In the genomic region with DNA sequence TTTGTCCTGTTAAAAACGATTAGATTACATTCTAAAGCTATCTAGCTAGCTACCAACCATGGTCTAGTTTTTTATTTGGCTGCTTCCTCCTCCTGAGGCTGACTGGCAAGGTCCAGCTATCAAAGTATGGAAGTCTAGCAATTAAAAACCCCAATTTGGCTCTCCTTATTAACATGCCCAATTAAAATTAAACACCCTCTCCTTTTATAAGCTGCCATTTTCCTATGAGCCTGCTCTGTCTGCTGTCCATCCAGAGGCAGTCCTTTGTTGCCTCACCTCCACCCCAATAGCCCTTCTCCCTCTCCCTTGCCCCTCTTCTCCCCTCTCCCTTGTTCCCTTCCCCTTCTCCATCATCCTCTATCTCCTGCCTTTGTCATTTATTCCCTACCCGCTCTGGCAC, we compare ENCODE assay signal across 20 mouse cellular contexts.
DNase-seq lines count a peak whose midpoint lies in the region; ATAC-seq and TF ChIP-seq lines count a peak whose summit lies in the region.
"Had no signal": no experiment of that assay in that cellular context is flagged by ENCODE, and none has a peak within 500 bp of the region (broad histone marks: within the 10 kb centered on the region; RNA-seq: fewer than 3 reads in every experiment).

No protein-coding gene starts in this region.

- H3K27me3 ChIP-seq in midbrain, embryonic 12.5 days: no peaks in the 10 kb centered on the region
- H3K27me3 ChIP-seq in midbrain, embryonic 15.5 days (replicated peaks): no peaks in the 10 kb centered on the region
- H3K27me3 ChIP-seq in forebrain, embryonic 12.5 days: no peaks in the 10 kb centered on the region
- H3K27me3 ChIP-seq in forebrain, embryonic 15.5 days: no peaks in the 10 kb centered on the region
- H3K27me3 ChIP-seq in limb, embryonic 11.5 days (ENCODE audit: control insufficient read depth, insufficient read depth, low read length): no peaks in the 10 kb centered on the region
- no peaks in the 10 kb centered on the region for H3K27me3 ChIP-seq in stomach, postnatal 0 days (ENCODE audit: control insufficient read depth, insufficient read depth, low read length)
- no peaks in the 10 kb centered on the region for H3K27me3 ChIP-seq in thymus, adult 2 months (ENCODE audit: control insufficient read depth, insufficient read depth, low read length)
- H3K27me3 ChIP-seq: embryonic facial prominence, embryonic 12.5 days; heart, embryonic 12.5 days had no signal

- TF ChIP-seq POLR2A in thymus, adult 2 months (IDR thresholded peaks at IDR 0.05; ENCODE audit: control insufficient read depth, extremely low read depth, insufficient read depth, low read length, poor library complexity): no peak

- no peak for TF ChIP-seq EP300 in stomach, postnatal 0 days (optimal IDR thresholded peaks at IDR 0.05)

- H3K9ac ChIP-seq in midbrain, embryonic 12.5 days (replicated peaks): no peak overlapping the region
- H3K9ac ChIP-seq in midbrain, embryonic 15.5 days: no peak overlapping the region
- H3K9ac ChIP-seq in forebrain, embryonic 12.5 days: no peak overlapping the region
- H3K9ac ChIP-seq in forebrain, embryonic 15.5 days (replicated peaks): no peak overlapping the region
- no peak overlapping the region for H3K9ac ChIP-seq in limb, embryonic 11.5 days (ENCODE audit: low read length)
- no peak overlapping the region for H3K9ac ChIP-seq in stomach, postnatal 0 days (ENCODE audit: low read length)
- H3K9ac ChIP-seq: embryonic facial prominence, embryonic 12.5 days; heart, embryonic 12.5 days had no signal

- H3K36me3 ChIP-seq in midbrain, embryonic 12.5 days: no peaks in the 10 kb centered on the region
- no peaks in the 10 kb centered on the region for H3K36me3 ChIP-seq in midbrain, embryonic 15.5 days (replicated peaks)
- H3K36me3 ChIP-seq in forebrain, embryonic 12.5 days (replicated peaks): no peaks in the 10 kb centered on the region
- H3K36me3 ChIP-seq in forebrain, embryonic 15.5 days: no peaks in the 10 kb centered on the region
- H3K36me3 ChIP-seq in limb, embryonic 11.5 days (ENCODE audit: control insufficient read depth, insufficient read depth, low read length): no peaks in the 10 kb centered on the region
- H3K36me3 ChIP-seq in stomach, postnatal 0 days (ENCODE audit: control insufficient read depth, insufficient read depth, low read length): no peaks in the 10 kb centered on the region
- H3K36me3 ChIP-seq in thymus, adult 2 months (ENCODE audit: control insufficient read depth, insufficient read depth, low read length): no peaks in the 10 kb centered on the region
- H3K36me3 ChIP-seq: embryonic facial prominence, embryonic 12.5 days; G1E; heart, embryonic 12.5 days had no signal

- peak; percentile 58; the same call in 1 of the 2 replicates for ATAC-seq in midbrain, embryonic 12.5 days (ENCODE audit: low FRiP score, low read depth)
- ATAC-seq in midbrain, embryonic 15.5 days (replicated peaks): no peak
- peak; percentile 79; the same call in 1 of the 2 replicates for ATAC-seq in forebrain, embryonic 12.5 days (ENCODE audit: low FRiP score)
- peak; percentile 72 for ATAC-seq in forebrain, embryonic 15.5 days (replicated peaks)
- no peak for ATAC-seq in limb, embryonic 11.5 days (ENCODE audit: insufficient number of reproducible peaks, low FRiP score, low TSS enrichment, low read depth)
- no peak for ATAC-seq in stomach, postnatal 0 days (ENCODE audit: low FRiP score, low TSS enrichment)
- ATAC-seq: hindbrain, embryonic 16.5 days; inflammation-experienced regulatory T-cells, adult 6 months had no signal

- no peak overlapping the region for H3K4me2 ChIP-seq in midbrain, embryonic 12.5 days (replicated peaks)
- H3K4me2 ChIP-seq in midbrain, embryonic 15.5 days: no peak overlapping the region
- H3K4me2 ChIP-seq in forebrain, embryonic 12.5 days: no peak overlapping the region
- no peak overlapping the region for H3K4me2 ChIP-seq in forebrain, embryonic 15.5 days (replicated peaks)
- H3K4me2 ChIP-seq in limb, embryonic 11.5 days (ENCODE audit: low read depth, severe bottlenecking): no peak overlapping the region
- H3K4me2 ChIP-seq in stomach, postnatal 0 days (replicated peaks; ENCODE audit: low read depth): no peak overlapping the region
- H3K4me2 ChIP-seq: embryonic facial prominence, embryonic 12.5 days; heart, embryonic 12.5 days had no signal

- H3K9me3 ChIP-seq in midbrain, embryonic 12.5 days: no peaks in the 10 kb centered on the region
- no peaks in the 10 kb centered on the region for H3K9me3 ChIP-seq in midbrain, embryonic 15.5 days
- no peaks in the 10 kb centered on the region for H3K9me3 ChIP-seq in forebrain, embryonic 12.5 days
- no peaks in the 10 kb centered on the region for H3K9me3 ChIP-seq in forebrain, embryonic 15.5 days
- no peaks in the 10 kb centered on the region for H3K9me3 ChIP-seq in limb, embryonic 11.5 days (ENCODE audit: control insufficient read depth, low read length)
- no peaks in the 10 kb centered on the region for H3K9me3 ChIP-seq in stomach, postnatal 0 days (ENCODE audit: control insufficient read depth, low read length)
- H3K9me3 ChIP-seq: embryonic facial prominence, embryonic 12.5 days; G1E; heart, embryonic 12.5 days had no signal

- WGBS in midbrain, embryonic 12.5 days: 68% methylated on average over 2 of the region's 2 CpGs
- 57% methylated on average over 2 of the region's 2 CpGs for WGBS in midbrain, embryonic 15.5 days
- WGBS in forebrain, embryonic 12.5 days: 42% methylated on average over 2 of the region's 2 CpGs
- 18% methylated on average over 2 of the region's 2 CpGs for WGBS in forebrain, embryonic 15.5 days
- WGBS in limb, embryonic 11.5 days: 50% methylated on average over 2 of the region's 2 CpGs
- WGBS in stomach, postnatal 0 days: 50% methylated on average over 2 of the region's 2 CpGs
- WGBS in thymus, adult 2 months: 83% methylated on average over 2 of the region's 2 CpGs

- no peak for DNase-seq in limb, embryonic 11.5 days (ENCODE audit: low spot score)
- no peak for DNase-seq in stomach, postnatal 0 days (ENCODE audit: low spot score)
- DNase-seq in thymus, adult 2 months: no peak
- DNase-seq in frontal cortex, adult 2 months (ENCODE audit: extremely low spot score in 1 of 2, low spot score in 1 of 2): no peak
- DNase-seq: adrenal gland, adult 8-10 months; adrenal gland, postnatal 36 days; cerebellum, adult 11 months; cerebellum, adult 8-10 months; cerebellum, postnatal 14 days; embryo, embryonic 11 days; gastrocnemius, postnatal 14 days had no signal

- TF ChIP-seq CTCF in stomach, postnatal 0 days (IDR thresholded peaks at IDR 0.05; ENCODE audit: low read depth): no peak
- no peak for TF ChIP-seq CTCF in thymus, adult 2 months (IDR thresholded peaks at IDR 0.05; ENCODE audit: borderline replicate concordance, control insufficient read depth, extremely low read depth, insufficient read depth, low read length, poor library complexity)

- no peak overlapping the region for H3K27ac ChIP-seq in midbrain, embryonic 12.5 days (replicated peaks)
- H3K27ac ChIP-seq in midbrain, embryonic 15.5 days: no peak overlapping the region
- peak overlapping the region; percentile 16; the same call in 1 of the 2 replicates for H3K27ac ChIP-seq in forebrain, embryonic 12.5 days
- peak overlapping the region; percentile 46; the same call in 1 of the 2 replicates for H3K27ac ChIP-seq in forebrain, embryonic 15.5 days (replicated peaks)
- 0 out of 2 replicates have a peak overlapping the region, but pooled peaks have one; percentile 18 for H3K27ac ChIP-seq in limb, embryonic 11.5 days (replicated peaks; ENCODE audit: low read depth, low read length)
- no peak overlapping the region for H3K27ac ChIP-seq in stomach, postnatal 0 days (replicated peaks)
- H3K27ac ChIP-seq in thymus, adult 2 months (ENCODE audit: control insufficient read depth, insufficient read depth, low read length): no peak overlapping the region
- H3K27ac ChIP-seq: embryonic facial prominence, embryonic 12.5 days had no signal

- H3K4me3 ChIP-seq in midbrain, embryonic 12.5 days: no peak overlapping the region
- no peak overlapping the region for H3K4me3 ChIP-seq in midbrain, embryonic 15.5 days
- H3K4me3 ChIP-seq in forebrain, embryonic 12.5 days (replicated peaks): no peak overlapping the region
- H3K4me3 ChIP-seq in forebrain, embryonic 15.5 days: no peak overlapping the region
- H3K4me3 ChIP-seq in limb, embryonic 11.5 days (ENCODE audit: low read depth, low read length): no peak overlapping the region
- H3K4me3 ChIP-seq in stomach, postnatal 0 days (ENCODE audit: low read depth, low read length): no peak overlapping the region
- H3K4me3 ChIP-seq in thymus, adult 2 months (ENCODE audit: control insufficient read depth, insufficient read depth, low read length): no peak overlapping the region
- H3K4me3 ChIP-seq: embryonic facial prominence, embryonic 12.5 days; heart, embryonic 12.5 days had no signal

- no peaks in the 10 kb centered on the region for H3K4me1 ChIP-seq in midbrain, embryonic 12.5 days
- no peaks in the 10 kb centered on the region for H3K4me1 ChIP-seq in midbrain, embryonic 15.5 days
- H3K4me1 ChIP-seq in forebrain, embryonic 12.5 days: no peaks in the 10 kb centered on the region
- H3K4me1 ChIP-seq in forebrain, embryonic 15.5 days: no peaks in the 10 kb centered on the region
- no peaks in the 10 kb centered on the region for H3K4me1 ChIP-seq in limb, embryonic 11.5 days (ENCODE audit: control insufficient read depth, insufficient read depth, low read length)
- no peaks in the 10 kb centered on the region for H3K4me1 ChIP-seq in stomach, postnatal 0 days (replicated peaks; ENCODE audit: control insufficient read depth, insufficient read depth)
- H3K4me1 ChIP-seq in thymus, adult 2 months (replicated peaks; ENCODE audit: control insufficient read depth, insufficient read depth, low read length): no peaks in the 10 kb centered on the region
- H3K4me1 ChIP-seq: embryonic facial prominence, embryonic 12.5 days; heart, embryonic 12.5 days had no signal

Comparison
In these comparisons a context has a peak if more than half of its experiments do, and no peak if none do; other contexts are left out.
1. ATAC-seq: peak in midbrain, embryonic 12.5 days (single experiment), forebrain, embryonic 12.5 days (single experiment) and forebrain, embryonic 15.5 days (single experiment); none in midbrain, embryonic 15.5 days (single experiment), limb, embryonic 11.5 days (single experiment) and stomach, postnatal 0 days (single experiment).
2. H3K27ac ChIP-seq: peak in forebrain, embryonic 12.5 days (single experiment), forebrain, embryonic 15.5 days (single experiment) and limb, embryonic 11.5 days (single experiment); none in midbrain, embryonic 12.5 days (single experiment), midbrain, embryonic 15.5 days (single experiment), stomach, postnatal 0 days (single experiment) and thymus, adult 2 months (single experiment).